Mouse (Mus musculus) heart, embryonic 15.5 days (tissue): ENCODE data around the gene Foxp4. TPM values are rescaled to one million over a fixed set of nuclear protein-coding genes. Genes with fewer than 3 reads are reported as not detected.

Source experiments
- ATAC-seq: fragments of 200-750 bp; cut with Nextera tagmentation; replicated peaks from 2 replicates; pipeline ENCODE4 v1.8.0; 2017; ENCODE audit warnings: low read depth, moderate TSS enrichment; ENCODE audit not compliant: insufficient number of reproducible peaks, insufficient read depth, low FRiP score
- H3K27ac ChIP-seq: fragments of 300-500 bp; sonication (generic); 2 replicates; pipeline ENCODE4 v1.5.1; 2015; ENCODE audit warnings: mild to moderate bottlenecking, inconsistent platforms
- H3K27me3 ChIP-seq: fragments of 300-500 bp; sonication (generic); 2 replicates; pipeline ENCODE4 v1.6.1; 2015; ENCODE audit warnings: inconsistent platforms
- H3K36me3 ChIP-seq: fragments of 300-500 bp; sonication (generic); 2 replicates; pipeline ENCODE4 v1.6.1; 2015; ENCODE audit warnings: mild to moderate bottlenecking, inconsistent platforms
- H3K4me1 ChIP-seq: fragments of 300-500 bp; sonication (generic); replicated peaks from 2 replicates; pipeline ENCODE4 v1.6.1; 2015; ENCODE audit warnings: inconsistent platforms
- H3K4me2 ChIP-seq: fragments of 300-500 bp; sonication (generic); 2 replicates; pipeline ENCODE4 v1.6.1; 2015; ENCODE audit warnings: inconsistent platforms, mild to moderate bottlenecking, moderate library complexity
- H3K4me3 ChIP-seq: fragments of 300-500 bp; sonication (generic); 2 replicates; pipeline ENCODE4 v1.5.1; 2015; ENCODE audit warnings: mild to moderate bottlenecking, inconsistent platforms
- H3K9ac ChIP-seq: fragments of 300-500 bp; sonication (generic); 2 replicates; pipeline ENCODE4 v1.6.1; 2015; ENCODE audit warnings: mild to moderate bottlenecking, inconsistent platforms
- H3K9me3 ChIP-seq: fragments of 300-500 bp; sonication (generic); replicated peaks from 2 replicates; pipeline ENCODE4 v1.6.1; 2016; ENCODE audit warnings: inconsistent platforms
- WGBS: fragments of 180-500 bp; shearing (Covaris S2); methylation state at CpG from one replicate; pipeline ENCODE4 v1.1.7; 2015; ENCODE audit warnings: mixed read lengths; 5-methylcytosine and 5-hydroxymethylcytosine counted together
- polyA plus RNA-seq: library from polyadenylated mRNA; unstranded; fragments of >200 nt; fragmentation: Nextera tagmentation; extraction: Ambion mirVana; gene quantifications from 2 replicates; pipeline ENCODE4 v1.2.1, GENCODE M21; 2015

Foxp4 gene
- polyA plus RNA-seq, 1 experiment from 2014 or later: 6.4 TPM

- H3K4me3 ChIP-seq: no peak overlapping the region
- 68% methylated on average over 7 of the region's 7 CpGs for WGBS
- ATAC-seq: no peak
- H3K9ac ChIP-seq: no peak overlapping the region
- no peaks in the 10 kb centered on the region for H3K27me3 ChIP-seq
- no peaks in the 10 kb centered on the region for H3K36me3 ChIP-seq
- H3K4me2 ChIP-seq: no peak overlapping the region
- H3K27ac ChIP-seq: peak overlapping the region; percentile 92
- peaks cover 34% of the 10 kb centered on the region for H3K4me1 ChIP-seq
- H3K9me3 ChIP-seq: no peaks in the 10 kb centered on the region
These were observed 73.7 kb downstream of the Foxp4 start for GRCm38 (mm10) chr17:47850639-47851314.

- no peaks in the 10 kb centered on the region for H3K9me3 ChIP-seq
- peak overlapping the region; percentile 92 for H3K27ac ChIP-seq
- H3K36me3 ChIP-seq: no peaks in the 10 kb centered on the region
- peak; percentile 62 for ATAC-seq
- H3K4me3 ChIP-seq: no peak overlapping the region
- 43% methylated on average over 3 of the region's 3 CpGs for WGBS
- no peak overlapping the region for H3K9ac ChIP-seq
- H3K4me2 ChIP-seq: peak overlapping the region; percentile 24; the same call in 1 of the 2 replicates
- H3K27me3 ChIP-seq: no peaks in the 10 kb centered on the region
- peaks cover 37% of the 10 kb centered on the region for H3K4me1 ChIP-seq
These were observed 74.4 kb downstream of the Foxp4 start for GRCm38 (mm10) chr17:47850035-47850434.

GRCm38 (mm10) chr17:47847985-47848384 lies 76.5 kb downstream of the Foxp4 start:
- ATAC-seq: no peak

GRCm38 (mm10) chr17:47845609-47846008 lies 78.8 kb downstream of the Foxp4 start:
- no peak overlapping the region for H3K4me3 ChIP-seq
- no peak overlapping the region for H3K9ac ChIP-seq
- ATAC-seq: no peak
- H3K9me3 ChIP-seq: no peaks in the 10 kb centered on the region
- H3K27me3 ChIP-seq: no peaks in the 10 kb centered on the region
- 60% methylated on average over 11 of the region's 11 CpGs for WGBS
- no peak overlapping the region for H3K4me2 ChIP-seq
- no peak overlapping the region for H3K27ac ChIP-seq
- no peaks in the 10 kb centered on the region for H3K36me3 ChIP-seq
- peaks cover 36% of the 10 kb centered on the region for H3K4me1 ChIP-seq

More at GRCm38 (mm10) chr17:47847985-47848384, 76.5 kb downstream of the Foxp4 start:
- Histone ChIP-seq H3K4me2 (no peak overlapping the region), H3K9ac (no peak overlapping the region), H3K9me3 (no peaks in the 10 kb centered on the region), H3K36me3 (no peaks in the 10 kb centered on the region), H3K27me3 (no peaks in the 10 kb centered on the region), H3K4me1 (peaks cover 38% of the 10 kb centered on the region), H3K27ac (no peak overlapping the region), H3K4me3 (no peak overlapping the region)
- WGBS: 76% methylated on average over 6 of the region's 6 CpGs

- no peak for ATAC-seq
- no peaks in the 10 kb centered on the region for H3K36me3 ChIP-seq
- 90% methylated on average over 3 of the region's 3 CpGs for WGBS
These were observed 81.0 kb downstream of the Foxp4 start for GRCm38 (mm10) chr17:47843465-47843864.

GRCm38 (mm10) chr17:47841931-47842623 lies 82.4 kb downstream of the Foxp4 start:
- Histone ChIP-seq H3K27ac (peak overlapping the region; percentile 52), H3K9ac (no peak overlapping the region), H3K9me3 (no peaks in the 10 kb centered on the region), H3K4me3 (no peak overlapping the region), H3K4me1 (peaks cover 30% of the 10 kb centered on the region), H3K27me3 (no peaks in the 10 kb centered on the region), H3K36me3 (no peaks in the 10 kb centered on the region), H3K4me2 (no peak overlapping the region)
- 0 out of 2 replicates have a peak, but pooled peaks have one; percentile 20 for ATAC-seq
- WGBS: 56% methylated on average over 19 of the region's 19 CpGs

More at GRCm38 (mm10) chr17:47843465-47843864, 81.0 kb downstream of the Foxp4 start:
- Histone ChIP-seq H3K4me1 (peaks cover 21% of the 10 kb centered on the region), H3K27ac (no peak overlapping the region), H3K9ac (no peak overlapping the region), H3K4me2 (no peak overlapping the region), H3K9me3 (no peaks in the 10 kb centered on the region), H3K4me3 (no peak overlapping the region), H3K27me3 (no peaks in the 10 kb centered on the region)

- H3K9ac ChIP-seq: no peak overlapping the region
- no peaks in the 10 kb centered on the region for H3K36me3 ChIP-seq
- no peaks in the 10 kb centered on the region for H3K9me3 ChIP-seq
- WGBS: 89% methylated on average over 8 of the region's 8 CpGs
- H3K4me2 ChIP-seq: no peak overlapping the region
- H3K27me3 ChIP-seq: no peaks in the 10 kb centered on the region
- H3K4me3 ChIP-seq: no peak overlapping the region
- H3K27ac ChIP-seq: no peak overlapping the region
- ATAC-seq: no peak
- peaks cover 30% of the 10 kb centered on the region for H3K4me1 ChIP-seq
These were observed 82.9 kb downstream of the Foxp4 start for GRCm38 (mm10) chr17:47841521-47841920.

- no peaks in the 10 kb centered on the region for H3K9me3 ChIP-seq
- H3K9ac ChIP-seq: no peak overlapping the region
- H3K4me2 ChIP-seq: no peak overlapping the region
- WGBS: 22% methylated on average over 6 of the region's 6 CpGs
- H3K36me3 ChIP-seq: no peaks in the 10 kb centered on the region
- peaks cover 38% of the 10 kb centered on the region for H3K4me1 ChIP-seq
- H3K4me3 ChIP-seq: no peak overlapping the region
- no peaks in the 10 kb centered on the region for H3K27me3 ChIP-seq
- 0 out of 2 replicates have a peak, but pooled peaks have one; percentile 5 for ATAC-seq
- H3K27ac ChIP-seq: 0 out of 2 replicates have a peak overlapping the region, but pooled peaks have one; percentile 16
These were observed 86.6 kb downstream of the Foxp4 start for GRCm38 (mm10) chr17:47837808-47838207.

GRCm38 (mm10) chr17:47834482-47834767 lies 90.0 kb downstream of the Foxp4 start, which contains the start of gene Mdfi:
Gene Mdfi (minus strand): TSS chr17:47834691.
- H3K4me2 ChIP-seq: peak within 1 kb of the TSS; percentile 94
- no peaks in the 10 kb centered on the region for H3K9me3 ChIP-seq
- peaks cover 45% of the 10 kb centered on the region for H3K4me1 ChIP-seq
- no peaks in the 10 kb centered on the region; the same call in 1 of the 2 replicates for H3K36me3 ChIP-seq
- ATAC-seq: no peak
- 9% methylated on average over 18 of the region's 18 CpGs for WGBS
- H3K27ac ChIP-seq: peak within 1 kb of the TSS; percentile 87
- H3K9ac ChIP-seq: peak within 1 kb of the TSS; percentile 86
- H3K27me3 ChIP-seq: no peaks in the 10 kb centered on the region
- peak within 1 kb of the TSS; percentile 92 for H3K4me3 ChIP-seq

- no peak for ATAC-seq
- Histone ChIP-seq H3K9me3 (no peaks in the 10 kb centered on the region), H3K27me3 (no peaks in the 10 kb centered on the region), H3K27ac (peak overlapping the region; percentile 87), H3K9ac (peak overlapping the region; percentile 86), H3K4me2 (peak overlapping the region; percentile 94), H3K4me1 (peaks cover 51% of the 10 kb centered on the region), H3K36me3 (no peaks in the 10 kb centered on the region; the same call in 1 of the 2 replicates), H3K4me3 (peak overlapping the region; percentile 92)
- WGBS: under 1% methylated on average over 44 of the region's 45 CpGs
These were observed 90.6 kb downstream of the Foxp4 start for GRCm38 (mm10) chr17:47833628-47834481.
